Mouse (Mus musculus) heart, adult 18-20 months (tissue): ENCODE measurements at regions not wholly inside any gene's neighbourhood (a gene's known extent, or its start where the extent isn't known, plus 50 kb on each side); places are given as distances from the start of the nearest gene placed in this dataset.

Experiments used
- DNase-seq, 2 experiments: peaks; one replicate each; pipeline ENCODE4 v3.0.0; 2021 to 2022; ENCODE audit warnings: mixed read lengths in 1 of 2

GRCm38 (mm10) chr6:10803383-10803782 lies 1103.9 kb downstream of the Ndufa4 start:
- DNase-seq = no peak

DNA sequence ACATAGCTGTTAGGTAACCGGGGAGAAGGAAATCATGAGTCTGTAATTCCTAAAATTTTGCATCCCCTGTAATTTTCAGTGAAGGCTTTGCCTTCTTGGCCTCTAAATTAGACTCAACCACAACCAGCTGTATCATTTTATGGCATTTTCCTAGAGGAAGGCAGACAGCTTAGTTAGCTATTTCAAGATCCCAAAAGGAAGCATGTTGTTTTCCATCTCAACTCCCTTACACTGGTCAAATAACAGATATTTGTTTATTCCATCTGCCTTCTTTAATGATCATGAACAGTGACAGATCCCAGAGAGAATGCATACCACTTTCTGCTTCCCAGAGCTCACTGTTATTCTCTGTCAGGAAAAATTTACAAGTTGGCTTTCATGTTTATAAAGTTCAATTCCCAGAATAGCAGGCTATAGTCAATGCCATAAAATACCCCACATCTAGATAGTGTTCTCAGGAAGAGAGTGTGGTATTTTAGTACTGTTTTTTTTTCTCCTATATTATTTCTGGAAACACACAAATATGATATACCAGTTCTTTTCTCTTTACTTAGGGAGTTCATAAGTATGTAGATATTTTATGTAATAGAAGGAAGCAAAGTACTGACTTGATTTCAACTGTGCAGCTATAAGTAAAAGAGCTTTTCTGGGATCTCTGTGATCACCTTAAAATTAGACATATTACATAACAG lies 1148.5 kb downstream of the Ndufa4 start:
- DNase-seq = no peak

DNA sequence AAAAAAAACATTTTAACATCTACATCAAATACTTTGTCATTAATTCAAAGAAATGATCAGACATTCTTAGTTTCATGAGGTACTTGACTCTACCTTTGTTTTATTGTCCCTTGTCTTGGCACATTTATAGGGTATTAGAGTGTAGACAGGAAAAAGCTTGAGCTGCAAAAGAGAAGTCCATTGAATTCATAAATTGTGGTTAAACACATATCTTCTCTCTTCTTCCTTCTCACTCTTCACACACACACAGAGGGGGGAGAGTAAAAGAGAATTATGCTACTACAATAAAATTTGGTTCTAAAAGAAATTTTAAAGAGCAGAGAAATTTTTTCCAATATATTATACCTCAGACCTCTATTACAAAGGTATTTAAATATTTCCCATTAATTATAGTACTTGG lies 1149.2 kb downstream of the Ndufa4 start:
- no peak for DNase-seq

- no peak for DNase-seq
Measured at GRCm38 (mm10) chr6:10744056-10744455, 1163.2 kb downstream of the Ndufa4 start.

GRCm38 (mm10) chr6:10722566-10722965 lies 1184.7 kb downstream of the Ndufa4 start:
- no peak for DNase-seq

- peak in 1 of 2 experiments; percentile 21 for DNase-seq
Measured at GRCm38 (mm10) chr6:10690526-10690925, 1216.8 kb downstream of the Ndufa4 start.
